Mouse (Mus musculus) bone marrow, adult 2 months (tissue): ENCODE results near the gene Suclg2. TPM values are rescaled to one million over a fixed set of nuclear protein-coding genes. Genes with fewer than 3 reads are reported as not detected.

Source experiments
- H3K27ac ChIP-seq: fragments of 200-500 bp; 2 replicates; pipeline ENCODE4 v1.5.1; 2012; ENCODE audit warnings: low read depth, mild to moderate bottlenecking, control low read depth, inconsistent platforms, low read length; ENCODE audit not compliant: control insufficient read depth, poor library complexity, insufficient read depth
- H3K4me1 ChIP-seq: fragments of 200-500 bp; 2 replicates; pipeline ENCODE4 v1.6.1; 2011; ENCODE audit warnings: low read length; ENCODE audit not compliant: control insufficient read depth, insufficient read depth
- H3K4me3 ChIP-seq: fragments of 200-500 bp; replicated peaks from 2 replicates; pipeline ENCODE3; 2011; ENCODE audit warnings: mild to moderate bottlenecking, low read depth, low read length, control low read depth; ENCODE audit not compliant: control insufficient read depth
- CTCF ChIP-seq: fragments of 200-500 bp; IDR thresholded peaks from 2 replicates; pipeline ENCODE4 v1.5.1; 2011; ENCODE audit warnings: low read length, control low read depth; ENCODE audit not compliant: control insufficient read depth, insufficient read depth
- POLR2A ChIP-seq: fragments of 200-500 bp; IDR thresholded peaks from 2 replicates; pipeline ENCODE4 v1.6.1; 2011; ENCODE audit warnings: low read depth, mild to moderate bottlenecking, control low read depth, low read length, borderline replicate concordance; ENCODE audit not compliant: control insufficient read depth
- WGBS: fragments of 180-500 bp; shearing (Covaris S2); methylation state at CpG from one replicate; pipeline ENCODE4 v1.1.7; 2018; 5-methylcytosine and 5-hydroxymethylcytosine counted together
- polyA plus RNA-seq: library from polyadenylated mRNA; stranded (reverse); fragments of >200 nt; gene quantifications from 2 replicates; pipeline ENCODE4 v1.2.4, GENCODE M21; 2011; ENCODE audit warnings: low replicate concordance; ENCODE audit not compliant: missing spikeins, insufficient read depth, insufficient read length

The Suclg2 gene
- polyA plus RNA-seq, 1 experiment = 9.0 TPM

DNA sequence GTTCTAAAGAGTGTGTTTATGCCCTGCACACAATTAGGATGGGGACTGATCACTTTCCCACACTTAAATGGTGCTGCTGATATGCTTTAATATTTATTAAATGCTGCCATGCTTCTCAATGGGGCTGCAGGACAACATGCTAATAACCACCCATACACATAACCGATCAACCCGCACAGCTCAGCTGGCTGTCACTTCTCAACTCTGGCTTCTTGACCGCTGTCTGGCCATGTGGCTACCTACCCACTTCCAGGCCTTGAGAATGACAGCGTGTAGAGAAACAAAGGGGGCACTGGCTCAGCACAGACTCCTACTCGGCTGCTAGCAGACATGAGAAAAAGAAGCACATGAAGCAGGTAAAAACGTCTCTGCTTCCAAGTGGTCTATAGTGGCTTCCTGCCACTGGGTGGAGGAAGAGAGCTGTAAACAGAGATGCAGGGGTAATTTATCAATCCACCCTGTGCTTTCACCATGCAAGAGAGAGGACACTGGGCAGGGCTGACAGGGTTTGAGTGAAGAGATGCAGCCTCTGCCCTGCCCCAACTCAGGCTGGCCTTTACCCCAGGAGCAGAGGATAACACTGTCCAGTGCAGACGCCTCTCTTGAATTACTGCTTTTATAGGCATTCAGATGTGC lies 234.3 kb downstream of the Suclg2 start:
- TF ChIP-seq CTCF (no peak), POLR2A (no peak)
- H3K27ac ChIP-seq = no peak overlapping the region
- no peaks in the 10 kb centered on the region for H3K4me1 ChIP-seq
- 71% methylated on average over 7 of the region's 7 CpGs for WGBS
- H3K4me3 ChIP-seq = no peak overlapping the region

DNA sequence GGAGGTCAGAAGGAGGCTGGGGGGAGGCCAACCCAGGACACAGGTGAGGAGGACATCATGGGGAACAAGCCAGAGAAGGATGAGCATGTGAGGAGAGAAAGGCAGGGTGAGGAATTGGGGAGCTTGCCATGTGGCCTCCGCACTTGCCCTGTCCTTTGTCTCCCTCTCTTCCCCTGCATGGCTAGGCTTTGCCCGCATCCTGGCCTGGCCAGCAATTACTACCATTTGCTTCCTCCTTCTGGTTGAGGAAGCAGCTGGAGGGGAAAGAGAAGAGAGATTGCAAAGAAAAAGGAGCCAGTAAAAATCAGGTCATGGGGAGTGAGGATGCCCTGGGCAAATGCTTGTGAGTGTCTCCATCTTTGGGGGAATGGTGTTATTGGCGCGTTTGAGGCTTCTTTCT lies 234.9 kb downstream of the Suclg2 start:
- H3K4me1 ChIP-seq = no peaks in the 10 kb centered on the region
- no peak overlapping the region for H3K27ac ChIP-seq
- 90% methylated on average over 4 of the region's 4 CpGs for WGBS
- TF ChIP-seq CTCF (no peak), POLR2A (no peak)
- no peak overlapping the region for H3K4me3 ChIP-seq

DNA sequence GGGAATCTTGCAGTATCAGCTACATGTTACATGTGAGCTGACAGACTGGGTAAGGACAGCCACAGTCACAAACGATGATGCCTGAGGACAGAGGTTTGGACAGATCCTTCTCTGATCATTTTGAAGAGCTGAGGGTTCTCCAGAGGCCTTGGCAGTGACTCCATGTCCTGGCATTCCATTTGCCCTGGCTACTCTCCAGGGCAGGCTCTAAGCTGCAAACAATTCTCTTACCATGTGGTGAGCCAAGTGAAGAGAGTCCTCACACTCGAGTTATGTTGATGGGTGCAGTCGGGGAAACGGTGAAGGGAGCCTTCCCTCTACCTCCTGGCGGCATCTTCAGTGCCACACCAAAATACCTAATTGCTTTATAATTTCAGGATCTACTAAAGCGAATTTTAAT lies 235.5 kb downstream of the Suclg2 start:
- H3K4me1 ChIP-seq = no peaks in the 10 kb centered on the region
- H3K27ac ChIP-seq = no peak overlapping the region
- WGBS = 84% methylated on average over 6 of the region's 6 CpGs
- TF ChIP-seq POLR2A (no peak), CTCF (no peak)
- H3K4me3 ChIP-seq = no peak overlapping the region

DNA sequence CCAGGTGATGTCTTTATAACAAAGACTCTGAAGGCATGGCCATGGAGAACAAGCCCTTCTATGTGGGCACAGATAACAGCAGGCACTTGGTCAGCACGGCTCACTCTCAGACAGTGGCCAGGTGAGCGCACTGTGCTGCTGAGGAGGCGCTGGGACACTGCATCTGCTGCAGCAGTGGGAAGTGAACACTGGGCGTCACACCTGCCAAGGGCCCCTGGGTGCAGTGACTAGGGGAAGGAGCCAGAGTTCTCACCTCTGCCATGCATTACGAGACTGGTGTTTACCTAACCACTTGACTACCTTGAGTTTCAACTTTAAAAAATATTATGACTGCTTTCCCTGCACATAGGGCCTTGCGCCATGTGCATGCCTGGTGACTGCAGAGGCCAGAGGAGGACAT lies 238.8 kb downstream of the Suclg2 start:
- WGBS = 90% methylated on average over 6 of the region's 6 CpGs
- no peak for TF ChIP-seq CTCF
- TF ChIP-seq POLR2A = no peak
- H3K27ac ChIP-seq = no peak overlapping the region
- H3K4me1 ChIP-seq = no peaks in the 10 kb centered on the region
- H3K4me3 ChIP-seq = no peak overlapping the region

DNA sequence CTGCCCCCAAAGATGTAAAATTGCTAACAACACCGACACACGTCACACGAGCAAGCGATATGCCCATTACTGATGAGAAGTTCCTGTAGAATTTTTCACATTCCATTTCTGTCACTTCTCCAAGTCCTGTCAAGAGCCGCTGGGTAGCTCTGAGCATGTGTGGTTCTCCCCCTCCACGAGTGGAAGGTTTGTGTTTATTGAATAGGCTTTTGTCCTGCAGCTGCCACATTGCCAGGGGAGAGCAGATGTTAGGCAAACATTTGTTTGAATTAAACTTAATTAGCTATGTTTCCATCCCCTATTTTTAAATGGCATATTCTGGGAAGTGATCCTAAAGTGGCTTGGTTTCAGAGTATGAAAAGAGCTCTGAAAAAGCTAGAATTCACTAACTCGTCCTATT lies 249.1 kb downstream of the Suclg2 start:
- no peak overlapping the region for H3K4me3 ChIP-seq
- no peaks in the 10 kb centered on the region for H3K4me1 ChIP-seq
- 80% methylated on average over 7 of the region's 7 CpGs for WGBS
- TF ChIP-seq CTCF (no peak), POLR2A (no peak)
- no peak overlapping the region for H3K27ac ChIP-seq

DNA sequence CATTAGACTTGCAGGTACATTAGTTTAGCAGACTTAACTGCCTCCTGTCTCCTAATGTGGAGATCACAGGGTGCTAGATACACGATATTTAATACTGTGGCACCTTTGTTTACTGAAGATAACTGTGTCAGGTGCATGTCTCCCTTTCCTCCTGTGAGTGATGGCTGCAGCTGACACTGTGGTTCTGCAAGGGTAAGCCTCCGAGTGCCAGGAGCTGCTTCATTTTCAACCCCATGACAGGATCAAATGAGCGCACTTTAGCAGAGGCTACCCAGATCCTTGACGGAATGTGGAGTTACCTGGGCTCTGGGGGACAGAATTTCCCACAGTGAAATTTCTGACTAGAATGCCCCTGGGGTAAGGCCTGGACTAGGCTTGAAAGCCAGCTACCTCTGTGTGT lies 253.3 kb downstream of the Suclg2 start:
- 81% methylated on average over 4 of the region's 4 CpGs for WGBS
- Histone ChIP-seq H3K4me1 (no peaks in the 10 kb centered on the region), H3K27ac (no peak overlapping the region), H3K4me3 (no peak overlapping the region)
- TF ChIP-seq POLR2A = no peak
- TF ChIP-seq CTCF = no peak

DNA sequence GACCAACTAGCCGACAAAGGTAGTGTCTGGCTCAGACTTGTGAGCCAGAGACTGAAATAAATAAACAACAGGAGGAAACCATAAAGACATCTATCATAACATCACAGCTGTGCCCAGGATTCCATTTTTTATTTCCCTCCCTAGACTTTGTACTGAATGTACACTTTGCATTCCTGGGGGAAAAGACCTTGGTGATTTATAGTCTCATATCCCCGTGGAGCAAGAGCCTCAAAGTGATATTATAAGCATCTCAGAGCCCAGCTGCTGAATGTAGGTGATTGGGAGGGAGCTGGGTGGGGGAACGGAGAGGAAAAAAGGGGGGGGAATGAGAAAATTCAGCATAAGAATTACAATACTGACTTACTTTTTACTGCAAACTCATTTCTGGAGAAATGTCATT lies 259.2 kb downstream of the Suclg2 start:
- no peak for TF ChIP-seq POLR2A
- no peak for TF ChIP-seq CTCF
- Histone ChIP-seq H3K4me1 (no peaks in the 10 kb centered on the region), H3K27ac (no peak overlapping the region), H3K4me3 (no peak overlapping the region)
- 58% methylated on average over 3 of the region's 3 CpGs for WGBS

DNA sequence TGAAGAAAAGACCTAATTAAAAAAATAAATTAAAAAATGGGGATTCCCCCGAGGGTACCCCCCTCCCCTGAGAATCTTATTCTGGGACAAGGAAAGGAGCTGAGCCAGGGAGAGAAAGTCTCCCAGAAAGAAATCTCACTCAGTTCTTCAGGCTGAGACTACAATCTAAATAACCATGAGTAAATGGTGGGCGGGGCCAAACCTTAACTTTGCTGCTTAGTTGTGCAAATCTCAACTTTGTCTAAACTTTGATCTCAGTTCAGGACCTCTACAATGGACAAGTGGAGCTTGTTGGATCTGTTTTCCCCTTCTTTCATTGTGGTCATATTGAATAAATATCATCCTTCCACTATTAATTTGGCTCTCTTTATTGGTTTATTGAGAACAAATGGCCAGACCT lies 272.4 kb downstream of the Suclg2 start:
- no peak overlapping the region for H3K4me3 ChIP-seq
- H3K4me1 ChIP-seq = no peaks in the 10 kb centered on the region
- TF ChIP-seq CTCF (no peak), POLR2A (no peak)
- 78% methylated on average over 2 of the region's 2 CpGs for WGBS
- H3K27ac ChIP-seq = no peak overlapping the region

DNA sequence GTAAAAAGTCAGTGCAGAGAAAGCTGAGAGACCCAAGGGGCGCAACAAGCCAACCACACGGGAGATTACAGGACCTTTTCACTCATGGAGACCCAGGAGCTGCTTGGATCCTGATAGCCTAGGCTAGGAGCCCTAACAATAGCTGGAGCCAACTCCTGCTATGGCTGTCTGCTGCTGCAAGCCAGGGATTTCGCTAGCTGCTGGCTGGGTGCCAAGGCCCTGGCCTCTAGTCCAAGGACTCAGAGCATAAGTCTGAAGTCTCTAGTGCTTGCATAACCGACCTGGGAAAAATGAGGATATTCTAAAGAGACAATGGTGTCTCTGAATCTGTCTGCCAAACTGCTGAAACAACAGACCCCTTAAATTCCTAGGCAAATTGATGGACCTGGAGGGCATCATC lies 273.6 kb downstream of the Suclg2 start:
- WGBS = 74% methylated on average over 4 of the region's 4 CpGs
- H3K4me3 ChIP-seq = no peak overlapping the region
- no peaks in the 10 kb centered on the region for H3K4me1 ChIP-seq
- H3K27ac ChIP-seq = no peak overlapping the region
- TF ChIP-seq CTCF (no peak), POLR2A (no peak)
